Mouse (Mus musculus): Measurements from ENCODE around the gene Ucn. TPM values are rescaled to one million over a fixed set of nuclear protein-coding genes. Genes with fewer than 3 reads are reported as not detected.

Gene Ucn
- polyA plus RNA-seq, 1 experiment from 2014 or later = not detected

GRCm38 (mm10) chr5:31094100-31094798, 44.4 kb downstream of the Ucn start:
- Histone ChIP-seq H3K27me3 (ENCODE audit: control insufficient read depth, insufficient read depth, low read depth, low read length) (peaks cover 78% of the 10 kb centered on the region), H3K9me3 (ENCODE audit: control insufficient read depth, low read length) (no peaks in the 10 kb centered on the region), H3K27ac (ENCODE audit: low read length) (no peak overlapping the region), H3K4me2 (ENCODE audit: low read depth, low read length) (peak overlapping the region; percentile 45), H3K4me3 (ENCODE audit: low read length) (peak overlapping the region; percentile 29), H3K9ac (ENCODE audit: low read length) (no peak overlapping the region), H3K4me1 (replicated peaks; ENCODE audit: control insufficient read depth, insufficient read depth, low read length) (peaks cover 21% of the 10 kb centered on the region), H3K36me3 (ENCODE audit: control insufficient read depth, insufficient read depth, low read length) (no peaks in the 10 kb centered on the region)
- WGBS = 3% methylated on average over 29 of the region's 29 CpGs
- no peak for ATAC-seq (ENCODE audit: low read depth)

GRCm38 (mm10) chr5:31093151-31094041, 45.2 kb downstream of the Ucn start:
- Histone ChIP-seq H3K27ac (ENCODE audit: low read length) (no peak overlapping the region), H3K27me3 (ENCODE audit: control insufficient read depth, insufficient read depth, low read depth, low read length) (peaks cover 83% of the 10 kb centered on the region), H3K9me3 (ENCODE audit: control insufficient read depth, low read length) (no peaks in the 10 kb centered on the region), H3K4me2 (ENCODE audit: low read depth, low read length) (peak overlapping the region; percentile 62), H3K36me3 (ENCODE audit: control insufficient read depth, insufficient read depth, low read length) (no peaks in the 10 kb centered on the region), H3K9ac (ENCODE audit: low read length) (peak overlapping the region; percentile 49), H3K4me3 (ENCODE audit: low read length) (peak overlapping the region; percentile 49), H3K4me1 (replicated peaks; ENCODE audit: control insufficient read depth, insufficient read depth, low read length) (peaks cover 21% of the 10 kb centered on the region)
- ATAC-seq (ENCODE audit: low read depth) = peak; percentile 53; the same call in 1 of the 2 replicates
- WGBS = under 1% methylated on average over 42 of the region's 54 CpGs

GRCm38 (mm10) chr5:31092231-31092975, 46.2 kb downstream of the Ucn start:
- peaks cover 82% of the 10 kb centered on the region for H3K27me3 ChIP-seq (ENCODE audit: control insufficient read depth, insufficient read depth, low read depth, low read length)
- H3K36me3 ChIP-seq (ENCODE audit: control insufficient read depth, insufficient read depth, low read length) = no peaks in the 10 kb centered on the region
- peaks cover 21% of the 10 kb centered on the region for H3K4me1 ChIP-seq (replicated peaks; ENCODE audit: control insufficient read depth, insufficient read depth, low read length)
- WGBS = 1% methylated on average over 50 of the region's 53 CpGs
- H3K27ac ChIP-seq (ENCODE audit: low read length) = no peak overlapping the region
- H3K9ac ChIP-seq (ENCODE audit: low read length) = peak overlapping the region; percentile 49
- peak overlapping the region; percentile 49 for H3K4me3 ChIP-seq (ENCODE audit: low read length)
- H3K4me2 ChIP-seq (ENCODE audit: low read depth, low read length) = peak overlapping the region; percentile 62
- no peak for ATAC-seq (ENCODE audit: low read depth)
- H3K9me3 ChIP-seq (ENCODE audit: control insufficient read depth, low read length) = no peaks in the 10 kb centered on the region

Other genes starting within 250 kb of the Ucn start
- gene Ost4, start 231.0 kb downstream of the Ucn start, polyA plus RNA-seq (2015; fragmentation: Nextera tagmentation; extraction: Ambion mirVana) = 446 TPM in 2 replicates
- 212 and 225 TPM in 2 replicates for gene Emilin1, start 225.4 kb downstream of the Ucn start, polyA plus RNA-seq (2015; fragmentation: Nextera tagmentation; extraction: Ambion mirVana)
- gene Khk, start 217.4 kb downstream of the Ucn start, polyA plus RNA-seq (2015; fragmentation: Nextera tagmentation; extraction: Ambion mirVana) = 13.2 and 15.0 TPM in 2 replicates
- gene Cgref1, start 193.2 kb downstream of the Ucn start, polyA plus RNA-seq (2015; fragmentation: Nextera tagmentation; extraction: Ambion mirVana) = 2.1 and 3.3 TPM in 2 replicates
- gene Preb, start 178.5 kb downstream of the Ucn start, polyA plus RNA-seq (2015; fragmentation: Nextera tagmentation; extraction: Ambion mirVana) = 125 and 129 TPM in 2 replicates
- gene Tcf23, start 170.2 kb downstream of the Ucn start, polyA plus RNA-seq (2015; fragmentation: Nextera tagmentation; extraction: Ambion mirVana) = 0.21 and 0.40 TPM in 2 replicates
- 170 and 172 TPM in 2 replicates for gene Atraid, start 90.5 kb downstream of the Ucn start, polyA plus RNA-seq (2015; fragmentation: Nextera tagmentation; extraction: Ambion mirVana)
- gene Slc5a6, start 89.9 kb downstream of the Ucn start, polyA plus RNA-seq (2015; fragmentation: Nextera tagmentation; extraction: Ambion mirVana) = 6.1 and 8.2 TPM in 2 replicates
- 19.8 and 23.7 TPM in 2 replicates for gene Cad, start 84.0 kb downstream of the Ucn start, polyA plus RNA-seq (2015; fragmentation: Nextera tagmentation; extraction: Ambion mirVana)
- not detected in 2 replicates for gene Dnajc5g, start 32.5 kb downstream of the Ucn start, polyA plus RNA-seq (2015; fragmentation: Nextera tagmentation; extraction: Ambion mirVana)
- gene Slc30a3, start 30.6 kb downstream of the Ucn start, polyA plus RNA-seq (2015; fragmentation: Nextera tagmentation; extraction: Ambion mirVana) = 0.25 and 0.54 TPM in 2 replicates
- gene Trim54, start 22.1 kb downstream of the Ucn start, polyA plus RNA-seq (2015; fragmentation: Nextera tagmentation; extraction: Ambion mirVana) = 0.65 and 2.3 TPM in 2 replicates
- gene Mpv17, start 15.4 kb upstream of the Ucn start, polyA plus RNA-seq (2015; fragmentation: Nextera tagmentation; extraction: Ambion mirVana) = 59.0 and 61.3 TPM in 2 replicates
- gene Gm29609, start 41.1 kb upstream of the Ucn start, polyA plus RNA-seq (2015; fragmentation: Nextera tagmentation; extraction: Ambion mirVana) = 1.5 and 1.9 TPM in 2 replicates
- 72.4 and 78.2 TPM in 2 replicates for gene Gtf3c2, start 41.3 kb upstream of the Ucn start, polyA plus RNA-seq (2015; fragmentation: Nextera tagmentation; extraction: Ambion mirVana)
- gene Snx17, start 54.4 kb upstream of the Ucn start, polyA plus RNA-seq (2015; fragmentation: Nextera tagmentation; extraction: Ambion mirVana) = 144 and 145 TPM in 2 replicates
- 58.9 and 64.2 TPM in 2 replicates for gene Eif2b4, start 54.6 kb upstream of the Ucn start, polyA plus RNA-seq (2015; fragmentation: Nextera tagmentation; extraction: Ambion mirVana)
- gene Zfp513, start 63.5 kb upstream of the Ucn start, polyA plus RNA-seq (2015; fragmentation: Nextera tagmentation; extraction: Ambion mirVana) = 5.8 and 6.6 TPM in 2 replicates
- gene Ppm1g, start 81.9 kb upstream of the Ucn start, polyA plus RNA-seq (2015; fragmentation: Nextera tagmentation; extraction: Ambion mirVana) = 122 and 126 TPM in 2 replicates
- gene Nrbp1, start 102.0 kb upstream of the Ucn start, polyA plus RNA-seq (2015; fragmentation: Nextera tagmentation; extraction: Ambion mirVana) = 152 and 162 TPM in 2 replicates
- gene Gm9970, start 102.4 kb upstream of the Ucn start, polyA plus RNA-seq (2015; fragmentation: Nextera tagmentation; extraction: Ambion mirVana) = 0.57 and 0.60 TPM in 2 replicates
- gene Krtcap3, start 112.9 kb upstream of the Ucn start, polyA plus RNA-seq (2015; fragmentation: Nextera tagmentation; extraction: Ambion mirVana) = 38.9 and 40.8 TPM in 2 replicates
- 41.6 and 44.3 TPM in 2 replicates for gene Ift172, start 152.3 kb upstream of the Ucn start, polyA plus RNA-seq (2015; fragmentation: Nextera tagmentation; extraction: Ambion mirVana)
- gene Fndc4, start 157.3 kb upstream of the Ucn start, polyA plus RNA-seq (2015; fragmentation: Nextera tagmentation; extraction: Ambion mirVana) = 28.7 and 34.5 TPM in 2 replicates
- 0.38 and 1.0 TPM in 2 replicates for gene Gckr, start 158.6 kb upstream of the Ucn start, polyA plus RNA-seq (2015; fragmentation: Nextera tagmentation; extraction: Ambion mirVana)

All from lung, embryonic 16.5 days (tissue).